Mouse (Mus musculus) neural tube, embryonic 15.5 days (tissue): ENCODE measurements around the gene Vmn2r121. TPM values are rescaled to one million over a fixed set of nuclear protein-coding genes. Genes with fewer than 3 reads are reported as not detected.

Source experiments
- ATAC-seq: fragments of 200-750 bp; cut with Nextera tagmentation; 2 replicates; pipeline ENCODE4 v1.8.0; 2017; ENCODE audit warnings: mild to moderate bottlenecking, moderate TSS enrichment, moderate library complexity; ENCODE audit not compliant: low FRiP score
- H3K27ac ChIP-seq: fragments of 300-500 bp; sonication (generic); replicated peaks from 2 replicates; pipeline ENCODE4 v1.5.1; 2015; ENCODE audit warnings: mild to moderate bottlenecking, inconsistent platforms
- H3K27me3 ChIP-seq: fragments of 300-500 bp; sonication (generic); replicated peaks from 2 replicates; pipeline ENCODE4 v1.6.1; 2015; ENCODE audit warnings: inconsistent platforms
- H3K36me3 ChIP-seq: fragments of 300-500 bp; sonication (generic); 2 replicates; pipeline ENCODE4 v1.6.1; 2015; ENCODE audit warnings: inconsistent platforms
- H3K4me1 ChIP-seq: fragments of 300-500 bp; sonication (generic); 2 replicates; pipeline ENCODE4 v1.6.1; 2015; ENCODE audit warnings: inconsistent platforms
- H3K4me2 ChIP-seq: fragments of 300-500 bp; sonication (generic); 2 replicates; pipeline ENCODE4 v1.6.1; 2015; ENCODE audit warnings: inconsistent platforms, mild to moderate bottlenecking, moderate library complexity
- H3K4me3 ChIP-seq: fragments of 300-500 bp; sonication (generic); replicated peaks from 2 replicates; pipeline ENCODE4 v1.5.1; 2015; ENCODE audit warnings: mild to moderate bottlenecking, inconsistent platforms
- H3K9ac ChIP-seq: fragments of 300-500 bp; sonication (generic); replicated peaks from 2 replicates; pipeline ENCODE4 v1.6.1; 2015; ENCODE audit warnings: mild to moderate bottlenecking, inconsistent platforms
- H3K9me3 ChIP-seq: fragments of 300-500 bp; sonication (generic); replicated peaks from 2 replicates; pipeline ENCODE4 v1.6.1; 2016; ENCODE audit warnings: inconsistent platforms
- WGBS: fragments of 180-500 bp; shearing (Covaris S2); methylation state at CpG from one replicate; pipeline ENCODE4 v1.1.7; 2015; ENCODE audit warnings: mixed read lengths; 5-methylcytosine and 5-hydroxymethylcytosine counted together
- polyA plus RNA-seq: library from polyadenylated mRNA; unstranded; fragments of >200 nt; fragmentation: Nextera tagmentation; extraction: Ambion mirVana; gene quantifications from 2 replicates; pipeline ENCODE4 v1.2.1, GENCODE M21; 2015

The Vmn2r121 gene
- polyA plus RNA-seq, result not detected in 2 replicates

DNA sequence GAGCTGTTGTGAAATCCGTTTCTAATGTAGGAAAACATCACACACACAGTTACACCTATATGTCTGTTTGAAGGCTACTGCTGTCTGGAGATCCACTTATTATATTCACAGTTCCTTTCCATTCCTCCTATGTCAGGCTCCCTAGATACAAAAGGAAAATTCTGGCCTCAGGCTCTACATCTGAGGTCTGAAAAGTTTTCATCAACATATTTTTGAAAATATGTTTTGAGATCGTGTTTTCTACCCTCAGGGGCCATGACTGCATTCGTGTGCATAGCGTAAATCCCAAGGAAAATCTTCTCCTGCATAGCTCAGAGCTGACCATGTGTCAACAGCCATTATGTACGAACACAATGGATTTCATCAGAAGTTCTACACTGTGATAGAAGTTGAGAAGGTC lies at the start of gene Vmn2r121:
Vmn2r121 (minus strand) TSS at position 101 of the 400 bp plus-strand sequence.
- H3K36me3 ChIP-seq, result no peaks in the 10 kb centered on the region
- 79% methylated on average over 5 of the region's 5 CpGs for WGBS
- no peak for ATAC-seq

More for the DNA sequence above, at the start of gene Vmn2r121:
- Histone ChIP-seq H3K4me1 (no peaks in the 10 kb centered on the region), H3K9me3 (no peaks in the 10 kb centered on the region), H3K27ac (no peak within 1 kb of the TSS), H3K27me3 (no peaks in the 10 kb centered on the region), H3K4me2 (no peak within 1 kb of the TSS), H3K4me3 (no peak within 1 kb of the TSS), H3K9ac (no peak within 1 kb of the TSS)
